Mouse (Mus musculus) MEL (cell line): Measurements from ENCODE around the gene 4933405L10Rik. TPM values are rescaled to one million over a fixed set of nuclear protein-coding genes. Genes with fewer than 3 reads are reported as not detected.

Experiments
- DNase-seq: peaks from one replicate; pipeline ENCODE4 v3.0.0; 2011; ENCODE audit warnings: low read depth, low spot score
- H3K27ac ChIP-seq: 2 replicates; pipeline ENCODE4 v1.5.1; 2012; ENCODE audit warnings: low read depth, mild to moderate bottlenecking, control low read depth, low read length, moderate library complexity; ENCODE audit not compliant: control insufficient read depth
- H3K27me3 ChIP-seq, 2 experiments: fragments of 150-350 bp in 1 of 2; sonication (generic) in 1 of 2; 2 replicates each; pipeline ENCODE4 v1.6.1; 2012; ENCODE audit warnings: low read length in 2 of 2, mild to moderate bottlenecking in 2 of 2, improper control_type of control experiment in 1 of 2, moderate library complexity in 1 of 2; ENCODE audit not compliant: insufficient read depth in 2 of 2, control insufficient read depth in 1 of 2
- H3K36me3 ChIP-seq, 2 experiments: 2 replicates each; pipeline ENCODE4 v1.6.1; 2012 to 2014; ENCODE audit warnings: low read length in 2 of 2, improper control_type of control experiment in 1 of 2, inconsistent platforms in 1 of 2, mild to moderate bottlenecking in 1 of 2; ENCODE audit not compliant: insufficient read depth in 2 of 2, control insufficient read depth in 1 of 2
- H3K4me1 ChIP-seq, 2 experiments: fragments of 150-350 bp in 1 of 2; sonication (generic) in 1 of 2; 2 replicates each; pipeline ENCODE4 v1.6.1; 2012; ENCODE audit warnings: low read length in 2 of 2, improper control_type of control experiment in 1 of 2, mild to moderate bottlenecking in 1 of 2; ENCODE audit not compliant: insufficient read depth in 2 of 2, control insufficient read depth in 1 of 2
- H3K4me3 ChIP-seq, 2 experiments: fragments of 150-350 bp in 1 of 2; sonication (generic) in 1 of 2; 2 replicates each; pipeline ENCODE4 v1.5.1; 2012; ENCODE audit warnings: low read depth in 2 of 2, low read length in 2 of 2, mild to moderate bottlenecking in 2 of 2, moderate library complexity in 2 of 2, control low read depth in 1 of 2, improper control_type of control experiment in 1 of 2; ENCODE audit not compliant: control insufficient read depth in 1 of 2, insufficient read depth in 1 of 2
- H3K79me2 ChIP-seq: 2 replicates; pipeline ENCODE4 v1.6.1; 2012; ENCODE audit warnings: mild to moderate bottlenecking, low read length, moderate library complexity; ENCODE audit not compliant: control insufficient read depth, poor library complexity, insufficient read depth
- H3K9ac ChIP-seq: 2 replicates; pipeline ENCODE4 v1.6.1; 2012; ENCODE audit warnings: low read depth, mild to moderate bottlenecking, control low read depth, low read length, moderate library complexity; ENCODE audit not compliant: control insufficient read depth, poor library complexity, severe bottlenecking
- H3K9me3 ChIP-seq: fragments of 150-350 bp; sonication (generic); replicated peaks from 2 replicates; pipeline ENCODE4 v1.6.1; 2012; ENCODE audit warnings: mild to moderate bottlenecking, low read length, improper control_type of control experiment, moderate library complexity; ENCODE audit not compliant: insufficient read depth
- BHLHE40 ChIP-seq: IDR thresholded peaks from 2 replicates; pipeline ENCODE4 v1.6.1; 2012; ENCODE audit warnings: low read depth, mild to moderate bottlenecking, inconsistent platforms, low read length, improper control_type of control experiment, borderline replicate concordance
- CTCF ChIP-seq, 3 experiments: IDR thresholded peaks in 2 of 3; conservative IDR thresholded peaks in 1 of 3; 2 replicates each; pipeline ENCODE4 v1.5.1; 2011 to 2012; ENCODE audit warnings: low read length in 3 of 3, low read depth in 2 of 3, mild to moderate bottlenecking in 2 of 3, improper control_type of control experiment in 1 of 3, inconsistent platforms in 1 of 3, mixed read lengths in 1 of 3, moderate library complexity in 1 of 3; ENCODE audit not compliant: control insufficient read depth in 1 of 3, insufficient read depth in 1 of 3, poor library complexity in 1 of 3, severe bottlenecking in 1 of 3
- E2F4 ChIP-seq: IDR thresholded peaks from 2 replicates; pipeline ENCODE4 v1.6.1; 2011; ENCODE audit warnings: low read depth, low read length, improper control_type of control experiment, borderline replicate concordance
- ELF1 ChIP-seq: IDR thresholded peaks from 2 replicates; pipeline ENCODE4 v1.6.1; 2014; ENCODE audit warnings: low read depth, mild to moderate bottlenecking, inconsistent platforms, low read length, improper control_type of control experiment, moderate library complexity
- EP300 ChIP-seq, 2 experiments: IDR thresholded peaks; 2 replicates each; pipeline ENCODE4 v1.6.1; 2011; ENCODE audit warnings: improper control_type of control experiment in 2 of 2, low read length in 2 of 2, low read depth in 1 of 2, mild to moderate bottlenecking in 1 of 2
- ETS1 ChIP-seq: IDR thresholded peaks from 2 replicates; pipeline ENCODE4 v1.6.1; 2012; ENCODE audit warnings: low read depth, mild to moderate bottlenecking, inconsistent platforms, low read length, improper control_type of control experiment, moderate library complexity
- HCFC1 ChIP-seq: IDR thresholded peaks from 2 replicates; pipeline ENCODE4 v1.6.1; 2012; ENCODE audit warnings: low read depth, mild to moderate bottlenecking, inconsistent platforms, low read length, improper control_type of control experiment, moderate library complexity
- MAFK ChIP-seq: IDR thresholded peaks from 2 replicates; pipeline ENCODE4 v1.6.1; 2011; ENCODE audit warnings: low read depth, mild to moderate bottlenecking, low read length, improper control_type of control experiment, borderline replicate concordance
- MAX ChIP-seq: IDR thresholded peaks from 2 replicates; pipeline ENCODE4 v1.6.1; 2011; ENCODE audit warnings: low read length, improper control_type of control experiment
- MAZ ChIP-seq: IDR thresholded peaks from 2 replicates; pipeline ENCODE4 v1.6.1; 2012; ENCODE audit warnings: low read depth, mild to moderate bottlenecking, inconsistent platforms, low read length, improper control_type of control experiment
- MEF2A ChIP-seq: IDR thresholded peaks from 2 replicates; pipeline ENCODE4 v1.6.1; 2014; ENCODE audit warnings: low read depth, mild to moderate bottlenecking, inconsistent platforms, low read length, improper control_type of control experiment; ENCODE audit not compliant: poor library complexity, insufficient replicate concordance, severe bottlenecking; ENCODE audit errors: extremely low read depth
- MXI1 ChIP-seq: IDR thresholded peaks from 2 replicates; pipeline ENCODE4 v1.6.1; 2011; ENCODE audit warnings: mild to moderate bottlenecking, low read depth, low read length, improper control_type of control experiment
- MYB ChIP-seq: IDR thresholded peaks from 2 replicates; pipeline ENCODE4 v1.6.1; 2011; ENCODE audit warnings: mild to moderate bottlenecking, low read depth, low read length, improper control_type of control experiment
- MYC ChIP-seq: IDR thresholded peaks from 2 replicates; pipeline ENCODE4 v1.6.1; 2011; ENCODE audit warnings: low read depth, mild to moderate bottlenecking, low read length, improper control_type of control experiment, moderate library complexity
- NELFE ChIP-seq: IDR thresholded peaks from 2 replicates; pipeline ENCODE4 v1.6.1; 2011; ENCODE audit warnings: low read depth, low read length, improper control_type of control experiment
- NRF1 ChIP-seq: IDR thresholded peaks from 2 replicates; pipeline ENCODE4 v1.6.1; 2014; ENCODE audit warnings: low read depth, mild to moderate bottlenecking, inconsistent platforms, low read length, improper control_type of control experiment, moderate library complexity; ENCODE audit not compliant: poor library complexity, insufficient read depth, severe bottlenecking
- POLR2A ChIP-seq, 2 experiments: IDR thresholded peaks; 2 replicates each; pipeline ENCODE4 v1.6.1; 2011 to 2012; ENCODE audit warnings: low read length in 2 of 2, mild to moderate bottlenecking in 2 of 2, control low read depth in 1 of 2, improper control_type of control experiment in 1 of 2, low read depth in 1 of 2, moderate library complexity in 1 of 2; ENCODE audit not compliant: control insufficient read depth in 1 of 2, insufficient read depth in 1 of 2, poor library complexity in 1 of 2
- RCOR1 ChIP-seq: IDR thresholded peaks from 2 replicates; pipeline ENCODE4 v1.6.1; 2012; ENCODE audit warnings: low read depth, mild to moderate bottlenecking, inconsistent platforms, low read length, improper control_type of control experiment
- SIN3A ChIP-seq: IDR thresholded peaks from 2 replicates; pipeline ENCODE4 v1.6.1; 2012; ENCODE audit warnings: low read length, improper control_type of control experiment, inconsistent platforms
- TBP ChIP-seq: IDR thresholded peaks from 2 replicates; pipeline ENCODE4 v1.8.0; 2011; ENCODE audit warnings: low read depth, low read length, improper control_type of control experiment
- TCF12 ChIP-seq: IDR thresholded peaks from 2 replicates; pipeline ENCODE4 v1.6.1; 2014; ENCODE audit warnings: low read depth, mild to moderate bottlenecking, inconsistent platforms, low read length, improper control_type of control experiment, moderate library complexity
- ZKSCAN1 ChIP-seq: IDR thresholded peaks from 2 replicates; pipeline ENCODE4 v1.6.1; 2012; ENCODE audit warnings: low read depth, mild to moderate bottlenecking, inconsistent platforms, low read length, improper control_type of control experiment, moderate library complexity
- ZMIZ1 ChIP-seq: IDR thresholded peaks from 2 replicates; pipeline ENCODE4 v1.6.1; 2012; ENCODE audit warnings: low read depth, mild to moderate bottlenecking, inconsistent platforms, low read length, improper control_type of control experiment, moderate library complexity
- ZNF384 ChIP-seq: IDR thresholded peaks from 2 replicates; pipeline ENCODE4 v1.6.1; 2012; ENCODE audit warnings: low read depth, mild to moderate bottlenecking, inconsistent platforms, low read length, improper control_type of control experiment
- polyA plus RNA-seq, 2 experiments: library from polyadenylated mRNA; stranded (reverse) in 1 of 2; unstranded in 1 of 2; fragments of >175 nt in 1 of 2; fragments of >200 nt in 1 of 2; gene quantifications; 2 replicates each; pipeline versions ENCODE4 v1.2.1 to v1.2.4; 2012; ENCODE audit warnings: low replicate concordance in 2 of 2, low read depth in 1 of 2; ENCODE audit not compliant: insufficient read length in 2 of 2, insufficient read depth in 1 of 2, missing spikeins in 1 of 2
- total RNA-seq: library from RNA; depleted of rRNA; stranded (reverse); fragments of 300-350 nt; gene quantifications from 2 replicates; pipeline ENCODE4 v1.2.3, GENCODE M21; 2012; rRNA removed

Gene 4933405L10Rik
- total and polyA plus RNA-seq, 3 experiments, result 0.23 to 0.42 TPM; not detected in 1

DNA sequence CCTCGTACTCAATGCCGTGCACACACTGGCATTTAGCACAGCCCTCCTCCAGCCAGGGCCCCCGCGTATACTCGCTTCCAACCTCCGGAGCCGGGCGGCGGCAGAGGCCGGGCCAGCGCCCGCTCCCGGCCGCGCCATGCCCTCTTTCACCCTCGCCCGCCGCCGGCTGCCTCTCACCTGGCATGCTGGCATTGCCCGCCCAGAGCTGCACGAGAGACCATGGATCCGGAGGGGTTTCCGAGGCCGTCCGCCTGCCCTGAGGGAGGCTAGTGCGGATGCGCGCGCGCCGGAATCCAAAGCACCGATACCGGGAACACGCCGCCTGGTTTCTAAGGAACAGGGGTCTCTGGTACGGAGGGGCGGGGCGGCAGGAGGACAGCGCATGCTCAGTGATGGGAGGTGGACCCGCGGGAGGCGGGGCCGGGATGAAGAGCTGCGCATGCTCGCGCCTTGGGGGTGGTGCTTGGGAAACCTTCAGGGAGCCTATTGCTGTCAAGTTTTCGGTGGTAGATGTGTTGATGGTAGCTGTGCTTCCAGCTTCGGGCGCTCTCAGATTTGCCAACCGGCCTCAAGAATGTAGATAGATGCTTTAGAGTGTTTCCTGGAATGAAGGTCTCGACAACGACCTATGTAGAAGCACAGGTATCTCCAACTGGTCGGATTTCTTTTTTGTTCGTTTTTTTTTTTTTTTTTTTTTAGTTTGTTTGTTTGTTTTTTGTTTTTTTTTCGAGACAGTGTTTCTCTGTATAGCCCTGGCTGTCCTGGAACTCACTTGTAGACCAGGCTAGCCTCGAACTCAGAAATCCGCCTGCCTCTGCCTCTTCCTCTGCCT is 51.0 kb downstream of the 4933405L10Rik start, which contains the start of gene Gfod2:
TSS of gene Gfod2 (minus strand) at position 388 of the 832 bp plus-strand sequence.
- Histone ChIP-seq H3K36me3 (peaks cover 0 to 16% of the 10 kb centered on the region in 2 experiments; a peak in 2 of 4 replicates), H3K27me3 (no peaks in the 10 kb centered on the region), H3K27ac (no peak within 1 kb of the TSS), H3K79me2 (no peaks in the 10 kb centered on the region; the same call in none of the 2 replicates), H3K4me1 (peaks cover 4 to 16% of the 10 kb centered on the region in 2 experiments), H3K4me3 (peak within 1 kb of the TSS; percentile 87 to 90), H3K9me3 (no peaks in the 10 kb centered on the region), H3K9ac (peak within 1 kb of the TSS; percentile 82)
- TF ChIP-seq NELFE (peak; percentile 73), MAZ (0 out of 2 replicates have a peak, but pooled peaks have one; percentile 55), ETS1 (no peak), EP300 (IDR thresholded peaks at IDR 0.05; ENCODE audit: low read depth in 1 of 2, low read length in 2 of 2) (no peak), MYC (0 out of 2 replicates have a peak, but pooled peaks have one; percentile 23), POLR2A (IDR thresholded peaks at IDR 0.05; ENCODE audit: control insufficient read depth in 1 of 2, insufficient read depth in 1 of 2, low read depth in 1 of 2, low read length in 2 of 2, poor library complexity in 1 of 2) (peak; percentile 69), ZKSCAN1 (no peak), ELF1 (no peak), ZNF384 (peak; percentile 64), ZMIZ1 (no peak), E2F4 (no peak), NRF1 (peak; percentile 99), MEF2A (no peak), MAX (peak; percentile 27), BHLHE40 (no peak), TCF12 (0 out of 2 replicates have a peak, but pooled peaks have one; percentile 28), MYB (no peak), CTCF (IDR thresholded peaks at IDR 0.05 in 2 of 3, conservative IDR thresholded peaks at IDR 0.05 in 1 of 3; ENCODE audit: control insufficient read depth in 1 of 3, insufficient read depth in 1 of 3, low read depth in 2 of 3, low read length in 3 of 3, poor library complexity in 1 of 3, severe bottlenecking in 1 of 3) (no peak), MAFK (no peak), HCFC1 (peak; percentile 59; the same call in 1 of the 2 replicates), RCOR1 (no peak), TBP (peak; percentile 56), MXI1 (peak; percentile 89), SIN3A (peak; percentile 85)
- DNase-seq, result peak; percentile 96

Other genes starting within 250 kb of the 4933405L10Rik start
- 0.42 and 0.81 TPM in 2 replicates for gene Tppp3, start 236.1 kb upstream of the 4933405L10Rik start, total RNA-seq
- 1 to 10 TPM in 1 of 2 experiments, not detected in 1; 1.7 TPM for gene Tppp3, start 236.1 kb upstream of the 4933405L10Rik start, polyA plus RNA-seq
- 4.7 and 4.9 TPM in 2 replicates for gene Zdhhc1, start 210.8 kb upstream of the 4933405L10Rik start, total RNA-seq
- gene Zdhhc1, start 210.8 kb upstream of the 4933405L10Rik start, polyA plus RNA-seq, result 10 to 100 TPM in 1 of 2 experiments, not detected in 1; 11.5 TPM
- gene Hsd11b2, start 188.9 kb upstream of the 4933405L10Rik start, total RNA-seq, result 0.27 TPM in 1 of 2 replicates, not detected in the other
- gene Hsd11b2, start 188.9 kb upstream of the 4933405L10Rik start, polyA plus RNA-seq, result 1 to 10 TPM in 1 of 2 experiments, not detected in 1; 2.1 TPM
- 43.0 and 51.1 TPM in 2 replicates for gene Atp6v0d1, start 141.6 kb upstream of the 4933405L10Rik start, total RNA-seq
- gene Atp6v0d1, start 141.6 kb upstream of the 4933405L10Rik start, polyA plus RNA-seq, result 10 to 100 TPM in 1 of 2 experiments, not detected in 1; 83.8 TPM
- gene Ripor1, start 102.4 kb upstream of the 4933405L10Rik start, total RNA-seq, result 15.7 and 16.6 TPM in 2 replicates
- 100 to 1,000 TPM in 1 of 2 experiments, not detected in 1; 120 TPM for gene Ripor1, start 102.4 kb upstream of the 4933405L10Rik start, polyA plus RNA-seq
- gene Ctcf, start 71.1 kb upstream of the 4933405L10Rik start, total RNA-seq, result 36.4 and 40.7 TPM in 2 replicates
- 100 to 1,000 TPM in 1 of 2 experiments, 10 to 100 TPM in 1; 87.1 to 670 TPM for gene Ctcf, start 71.1 kb upstream of the 4933405L10Rik start, polyA plus RNA-seq
- gene Agrp, start 70.3 kb upstream of the 4933405L10Rik start, total RNA-seq, result not detected in 2 replicates
- gene Agrp, start 70.3 kb upstream of the 4933405L10Rik start, polyA plus RNA-seq, result under 1 TPM in 1 of 2 experiments, not detected in 1; 0.63 TPM
- 7.9 and 9.5 TPM in 2 replicates for gene Carmil2, start 21.4 kb upstream of the 4933405L10Rik start, total RNA-seq
- 10 to 100 TPM in 1 of 2 experiments, not detected in 1; 62.7 TPM for gene Carmil2, start 21.4 kb upstream of the 4933405L10Rik start, polyA plus RNA-seq
- gene Acd, start 6.6 kb upstream of the 4933405L10Rik start, total RNA-seq, result 7.5 and 9.3 TPM in 2 replicates
- gene Acd, start 6.6 kb upstream of the 4933405L10Rik start, polyA plus RNA-seq, result 10 to 100 TPM in 1 of 2 experiments, not detected in 1; 53.9 TPM
- 12.3 and 13.7 TPM in 2 replicates for gene Pard6a, start 6.5 kb upstream of the 4933405L10Rik start, total RNA-seq
- 10 to 100 TPM in 1 of 2 experiments, not detected in 1; 20.5 TPM for gene Pard6a, start 6.5 kb upstream of the 4933405L10Rik start, polyA plus RNA-seq
- 22.0 TPM in 2 replicates for gene Enkd1, start 555 bp downstream of the 4933405L10Rik start, total RNA-seq
- 10 to 100 TPM in 1 of 2 experiments, not detected in 1; 42.6 TPM for gene Enkd1, start 555 bp downstream of the 4933405L10Rik start, polyA plus RNA-seq
- gene Gfod2, start 51.0 kb downstream of the 4933405L10Rik start, total RNA-seq, result 7.0 and 8.3 TPM in 2 replicates
- 1 to 10 TPM in 1 of 2 experiments, not detected in 1; 7.0 TPM for gene Gfod2, start 51.0 kb downstream of the 4933405L10Rik start, polyA plus RNA-seq
- 7.4 and 7.7 TPM in 2 replicates for gene Ranbp10, start 119.7 kb downstream of the 4933405L10Rik start, total RNA-seq
- gene Ranbp10, start 119.7 kb downstream of the 4933405L10Rik start, polyA plus RNA-seq, result 10 to 100 TPM in 1 of 2 experiments, not detected in 1; 22.1 TPM
- gene Tsnaxip1, start 120.1 kb downstream of the 4933405L10Rik start, total RNA-seq, result not detected in 2 replicates
- under 1 TPM in 1 of 2 experiments, not detected in 1; 0.10 TPM for gene Tsnaxip1, start 120.1 kb downstream of the 4933405L10Rik start, polyA plus RNA-seq
- 14.2 and 15.7 TPM in 2 replicates for gene Cenpt, start 145.6 kb downstream of the 4933405L10Rik start, total RNA-seq
- 10 to 100 TPM in 1 of 2 experiments, not detected in 1; 26.5 TPM for gene Cenpt, start 145.6 kb downstream of the 4933405L10Rik start, polyA plus RNA-seq
- 41.9 and 48.8 TPM in 2 replicates for gene Thap11, start 147.5 kb downstream of the 4933405L10Rik start, total RNA-seq
- 10 to 100 TPM in 1 of 2 experiments, not detected in 1; 51.4 TPM for gene Thap11, start 147.5 kb downstream of the 4933405L10Rik start, polyA plus RNA-seq
- 167 and 198 TPM in 2 replicates for gene Nutf2, start 152.9 kb downstream of the 4933405L10Rik start, total RNA-seq
- 10 to 100 TPM in 1 of 2 experiments, not detected in 1; 28.0 TPM for gene Nutf2, start 152.9 kb downstream of the 4933405L10Rik start, polyA plus RNA-seq
- 44.5 and 46.1 TPM in 2 replicates for gene Edc4, start 173.2 kb downstream of the 4933405L10Rik start, total RNA-seq
- gene Edc4, start 173.2 kb downstream of the 4933405L10Rik start, polyA plus RNA-seq, result 10 to 100 TPM in 1 of 2 experiments, not detected in 1; 72.1 TPM
- gene Nrn1l, start 185.9 kb downstream of the 4933405L10Rik start, total RNA-seq, result not detected in 2 replicates
- under 1 TPM in 1 of 2 experiments, not detected in 1; 0.39 TPM for gene Nrn1l, start 185.9 kb downstream of the 4933405L10Rik start, polyA plus RNA-seq
- 11.5 and 12.9 TPM in 2 replicates for gene Pskh1, start 192.8 kb downstream of the 4933405L10Rik start, total RNA-seq
- 10 to 100 TPM in 1 of 2 experiments, not detected in 1; 26.2 TPM for gene Pskh1, start 192.8 kb downstream of the 4933405L10Rik start, polyA plus RNA-seq
- gene Ctrl, start 226.2 kb downstream of the 4933405L10Rik start, total RNA-seq, result 0.69 and 1.5 TPM in 2 replicates
- 1 to 10 TPM in 1 of 2 experiments, not detected in 1; 3.0 TPM for gene Ctrl, start 226.2 kb downstream of the 4933405L10Rik start, polyA plus RNA-seq
- 228 and 275 TPM in 2 replicates for gene Psmb10, start 230.8 kb downstream of the 4933405L10Rik start, total RNA-seq
- 100 to 1,000 TPM in 1 of 2 experiments, not detected in 1; 193 TPM for gene Psmb10, start 230.8 kb downstream of the 4933405L10Rik start, polyA plus RNA-seq
- gene Lcat, start 235.7 kb downstream of the 4933405L10Rik start, total RNA-seq, result 0.78 and 1.1 TPM in 2 replicates
- gene Lcat, start 235.7 kb downstream of the 4933405L10Rik start, polyA plus RNA-seq, result 1 to 10 TPM in 1 of 2 experiments, not detected in 1; 2.5 TPM